Mouse (Mus musculus): Measurements from ENCODE around the gene Pip5k1c.

DNA sequence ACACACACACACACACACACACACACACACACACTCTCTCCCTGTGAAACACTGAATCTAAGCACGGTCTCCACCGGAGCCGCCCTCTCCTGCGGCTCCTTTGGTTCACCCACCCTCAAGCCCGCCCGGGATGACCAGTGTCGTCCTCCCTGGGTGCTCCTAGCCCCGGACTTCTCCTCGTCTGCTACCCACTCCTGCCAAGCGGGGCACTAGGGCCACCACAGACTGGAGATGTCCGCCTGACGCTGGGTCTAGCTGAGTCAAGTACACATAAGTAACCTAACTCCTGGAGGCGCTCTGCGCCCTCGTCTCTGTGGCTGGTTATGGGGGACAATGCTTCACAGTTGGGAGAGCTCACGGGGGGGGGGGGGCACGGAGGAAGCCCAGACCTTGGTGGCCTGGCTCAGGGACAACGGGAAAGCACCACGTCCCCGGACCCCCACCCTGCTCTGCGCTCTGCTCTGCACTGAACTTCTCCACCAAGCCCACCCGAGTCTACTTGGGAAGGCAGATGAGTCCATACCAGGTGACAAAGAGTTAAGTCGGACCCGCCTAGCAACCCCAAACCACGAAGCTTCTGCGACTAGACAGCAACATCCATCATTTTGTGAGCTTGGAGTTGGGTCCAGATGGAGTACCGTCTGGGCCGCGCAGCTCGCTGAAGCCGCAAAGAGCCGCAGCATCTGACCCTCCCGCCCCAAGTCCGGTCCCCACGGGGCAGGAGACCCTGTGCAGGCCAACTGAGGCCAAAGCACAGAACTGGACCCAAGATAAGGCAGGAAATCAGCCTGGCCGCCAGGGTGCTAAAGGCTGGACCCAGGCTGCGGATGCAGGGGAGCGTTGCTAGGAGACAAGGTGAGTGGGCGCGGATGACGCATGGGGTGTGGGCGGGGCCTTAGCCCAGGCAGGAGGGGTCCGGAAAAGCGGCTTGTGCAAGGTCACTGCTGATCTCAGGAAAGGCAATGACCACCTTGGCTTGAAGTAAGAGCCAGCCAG, 40.0 kb upstream of the Pip5k1c start, which contains the start of gene Matk:
- TF ChIP-seq POLR2A (IDR thresholded peaks at IDR 0.05; ENCODE audit: control insufficient read depth, extremely low read depth, insufficient read depth, low read length, poor library complexity) (no peak), CTCF (IDR thresholded peaks at IDR 0.05; ENCODE audit: borderline replicate concordance, control insufficient read depth, extremely low read depth, insufficient read depth, low read length, poor library complexity) (no peak)
